Mouse (Mus musculus): ENCODE data around the gene Rell1. TPM values are rescaled to one million over a fixed set of nuclear protein-coding genes. Genes with fewer than 3 reads are reported as not detected.

The Rell1 gene
- polyA plus RNA-seq, 1 experiment from 2014 or later = 18.0 TPM

DNA sequence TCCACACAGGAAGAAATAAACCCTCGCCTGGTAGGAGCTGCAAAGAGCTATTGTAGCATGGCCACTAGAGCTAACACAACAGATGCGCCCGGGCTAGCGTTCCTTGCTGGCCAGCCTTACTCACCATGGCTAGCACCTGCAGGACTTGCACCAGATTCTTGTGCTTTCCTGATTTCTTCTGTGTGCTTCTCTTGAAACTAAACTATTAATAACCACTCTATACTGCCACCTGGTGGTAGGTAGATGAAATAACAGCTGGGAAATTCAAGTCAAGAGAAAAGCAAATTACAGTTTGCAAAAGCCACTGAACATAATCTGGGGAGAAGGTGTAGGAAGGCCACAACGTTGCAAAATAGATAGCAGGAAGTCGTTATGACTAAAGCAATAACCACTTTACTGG, 82.0 kb downstream of the Rell1 start:
- H3K4me1 ChIP-seq = 0 out of 2 replicates have a peak, but pooled peaks cover 5% of the 10 kb centered on the region
- no peaks in the 10 kb centered on the region for H3K36me3 ChIP-seq
- no peaks in the 10 kb centered on the region for H3K27me3 ChIP-seq
- 26% methylated on average over 6 of the region's 6 CpGs for WGBS
- no peak overlapping the region for H3K9ac ChIP-seq
- peak; percentile 66; the same call in 1 of the 2 replicates for ATAC-seq (ENCODE audit: low FRiP score, low read depth)
- no peak overlapping the region for H3K4me2 ChIP-seq (replicated peaks)
- H3K4me3 ChIP-seq = no peak overlapping the region
- H3K27ac ChIP-seq = no peak overlapping the region
- no peaks in the 10 kb centered on the region for H3K9me3 ChIP-seq

DNA sequence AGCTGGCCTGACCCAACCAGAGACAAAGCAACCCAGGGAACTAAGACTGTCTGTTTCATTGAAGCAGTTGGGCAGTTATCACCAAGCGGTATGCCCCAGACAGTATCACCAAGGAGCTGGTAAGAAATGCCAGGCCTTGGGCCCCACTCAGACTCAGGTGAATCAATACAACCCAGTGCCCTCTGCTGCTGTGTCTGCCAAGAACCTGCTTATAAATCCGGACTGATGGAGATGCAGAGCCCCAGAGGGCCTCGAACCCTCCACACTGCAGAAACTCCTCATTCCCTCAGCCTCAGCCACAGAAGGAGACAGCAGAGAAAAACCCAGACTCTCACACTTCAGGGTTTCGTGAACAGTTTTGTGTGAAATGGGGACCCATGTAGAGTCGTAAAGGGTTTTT, 82.4 kb downstream of the Rell1 start:
- Histone ChIP-seq H3K9ac (no peak overlapping the region), H3K4me2 (replicated peaks) (no peak overlapping the region), H3K4me1 (0 out of 2 replicates have a peak, but pooled peaks cover 5% of the 10 kb centered on the region), H3K27ac (no peak overlapping the region), H3K27me3 (no peaks in the 10 kb centered on the region), H3K36me3 (no peaks in the 10 kb centered on the region), H3K9me3 (no peaks in the 10 kb centered on the region), H3K4me3 (no peak overlapping the region)
- WGBS = 83% methylated on average over 5 of the region's 5 CpGs
- ATAC-seq (ENCODE audit: low FRiP score, low read depth) = no peak

DNA sequence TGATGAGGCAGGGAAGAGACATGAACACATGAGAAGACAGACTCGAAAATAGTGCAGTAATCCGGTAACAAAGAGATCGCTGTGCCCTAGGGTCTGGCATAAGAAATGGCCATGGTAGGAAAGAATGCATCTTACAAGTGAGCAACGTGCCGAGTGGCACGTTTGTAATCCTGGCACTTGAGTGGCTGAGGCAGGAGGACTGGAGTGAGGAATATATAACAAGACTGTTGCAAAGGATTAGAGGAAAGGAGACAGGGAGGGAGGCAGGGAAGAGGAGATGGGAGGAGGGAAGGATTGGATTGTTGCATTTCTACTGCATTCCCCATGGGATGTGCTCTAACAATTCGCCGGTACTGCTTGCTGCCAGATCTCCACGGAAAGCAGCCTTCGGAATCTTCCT, 89.7 kb downstream of the Rell1 start:
- WGBS = 76% methylated on average over 10 of the region's 10 CpGs
- ATAC-seq (ENCODE audit: low FRiP score, low read depth) = no peak

DNA sequence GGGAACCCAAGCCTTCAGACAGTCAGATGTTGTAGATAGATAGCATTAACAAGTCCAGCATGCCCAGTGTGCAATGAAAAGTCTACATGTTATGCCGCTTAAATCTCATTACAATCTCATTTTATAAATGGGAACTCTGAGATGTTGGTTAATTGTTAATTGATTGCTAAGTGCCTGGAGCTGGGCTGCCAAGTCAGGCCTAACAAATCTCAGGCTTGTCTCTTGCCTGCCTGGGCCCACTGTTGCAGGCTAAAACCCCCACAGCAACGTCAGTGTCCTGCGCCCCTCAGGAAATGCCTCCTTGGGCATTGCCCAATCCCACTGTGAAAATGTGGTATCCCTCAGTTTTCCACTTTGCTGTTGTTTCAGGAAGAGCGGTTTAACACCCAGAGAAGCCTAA, 92.6 kb downstream of the Rell1 start:
- H3K9me3 ChIP-seq = no peaks in the 10 kb centered on the region
- no peak overlapping the region for H3K27ac ChIP-seq
- 91% methylated on average over 4 of the region's 4 CpGs for WGBS
- H3K4me3 ChIP-seq = no peak overlapping the region
- no peaks in the 10 kb centered on the region for H3K36me3 ChIP-seq
- H3K4me2 ChIP-seq (replicated peaks) = no peak overlapping the region
- no peak for ATAC-seq (ENCODE audit: low FRiP score, low read depth)
- peaks cover 4% of the 10 kb centered on the region; the same call in 1 of the 2 replicates for H3K4me1 ChIP-seq
- no peaks in the 10 kb centered on the region for H3K27me3 ChIP-seq
- H3K9ac ChIP-seq = no peak overlapping the region

More for the DNA sequence above, 89.7 kb downstream of the Rell1 start:
- H3K4me1 ChIP-seq = peaks cover 4% of the 10 kb centered on the region; the same call in 1 of the 2 replicates
- H3K9me3 ChIP-seq = no peaks in the 10 kb centered on the region
- H3K27me3 ChIP-seq = no peaks in the 10 kb centered on the region
- no peak overlapping the region for H3K4me2 ChIP-seq (replicated peaks)
- H3K9ac ChIP-seq = no peak overlapping the region
- H3K4me3 ChIP-seq = no peak overlapping the region
- H3K36me3 ChIP-seq = no peaks in the 10 kb centered on the region
- H3K27ac ChIP-seq = no peak overlapping the region

DNA sequence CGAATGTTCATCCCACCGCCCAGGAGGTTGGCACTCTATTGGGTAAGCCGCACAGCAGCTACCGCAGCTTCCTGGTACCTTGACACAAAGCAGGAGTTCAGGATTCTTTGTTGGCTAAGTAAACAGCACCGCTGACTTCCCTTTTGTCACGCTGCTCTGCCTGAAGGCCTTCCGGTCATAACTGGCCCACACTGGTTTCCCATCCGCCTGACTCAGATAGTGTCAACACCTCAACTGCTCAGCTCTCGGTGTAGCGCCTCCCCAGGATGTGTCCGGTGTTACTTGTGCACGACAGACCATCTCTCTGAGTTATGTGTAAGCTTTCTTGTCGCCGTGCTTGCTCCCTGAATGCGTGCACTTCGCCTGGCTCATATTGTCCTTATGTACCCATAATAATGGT, 93.8 kb downstream of the Rell1 start:
- H3K27me3 ChIP-seq = no peaks in the 10 kb centered on the region
- no peaks in the 10 kb centered on the region for H3K9me3 ChIP-seq
- H3K36me3 ChIP-seq = no peaks in the 10 kb centered on the region
- no peak for ATAC-seq (ENCODE audit: low FRiP score, low read depth)
- H3K4me3 ChIP-seq = no peak overlapping the region
- no peak overlapping the region for H3K4me2 ChIP-seq (replicated peaks)
- no peak overlapping the region for H3K27ac ChIP-seq
- WGBS = 85% methylated on average over 16 of the region's 16 CpGs
- H3K9ac ChIP-seq = no peak overlapping the region
- H3K4me1 ChIP-seq = peaks cover 4% of the 10 kb centered on the region; the same call in 1 of the 2 replicates

DNA sequence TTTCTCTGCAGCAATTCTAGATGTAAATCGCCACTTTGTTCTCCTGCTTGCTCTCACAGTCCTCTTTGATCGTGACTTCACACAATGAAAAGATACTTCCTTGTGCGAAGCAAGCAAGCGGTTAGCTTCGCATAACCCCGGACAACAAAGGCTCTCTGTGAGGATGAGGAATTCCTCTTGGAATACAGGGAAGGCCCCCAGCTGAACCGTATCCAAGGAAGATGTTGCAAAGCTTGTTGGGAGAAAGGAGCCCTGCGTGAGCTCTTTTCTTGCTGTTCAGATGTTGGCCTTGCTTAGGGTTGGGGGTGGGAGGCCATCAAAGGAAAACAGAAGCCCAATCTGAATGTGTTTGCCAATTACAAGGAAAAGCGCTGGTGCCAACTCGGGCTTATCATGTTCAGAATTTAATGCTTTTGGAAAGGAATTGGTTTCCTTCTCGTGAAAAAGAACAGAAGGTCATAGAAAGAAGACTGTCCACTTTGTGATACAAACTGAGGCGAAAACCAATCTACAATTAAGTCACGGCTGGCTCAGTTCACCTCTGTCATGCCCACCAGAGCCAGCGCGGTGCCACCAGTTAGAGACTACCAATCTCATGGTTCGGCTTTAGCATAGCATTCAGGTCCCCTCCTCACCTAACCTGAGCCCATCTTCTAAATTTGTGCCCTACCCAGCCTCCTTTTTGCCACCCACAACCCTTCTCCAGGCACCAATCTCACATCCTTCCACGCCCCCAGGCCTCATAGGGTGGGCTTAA, 96.3 kb downstream of the Rell1 start:
- Histone ChIP-seq H3K9me3 (no peaks in the 10 kb centered on the region), H3K4me1 (peaks cover 3% of the 10 kb centered on the region), H3K4me2 (replicated peaks) (no peak overlapping the region), H3K27ac (no peak overlapping the region), H3K9ac (no peak overlapping the region), H3K27me3 (no peaks in the 10 kb centered on the region), H3K4me3 (no peak overlapping the region), H3K36me3 (no peaks in the 10 kb centered on the region)
- no peak for ATAC-seq (ENCODE audit: low FRiP score, low read depth)
- WGBS = 68% methylated on average over 17 of the region's 17 CpGs

DNA sequence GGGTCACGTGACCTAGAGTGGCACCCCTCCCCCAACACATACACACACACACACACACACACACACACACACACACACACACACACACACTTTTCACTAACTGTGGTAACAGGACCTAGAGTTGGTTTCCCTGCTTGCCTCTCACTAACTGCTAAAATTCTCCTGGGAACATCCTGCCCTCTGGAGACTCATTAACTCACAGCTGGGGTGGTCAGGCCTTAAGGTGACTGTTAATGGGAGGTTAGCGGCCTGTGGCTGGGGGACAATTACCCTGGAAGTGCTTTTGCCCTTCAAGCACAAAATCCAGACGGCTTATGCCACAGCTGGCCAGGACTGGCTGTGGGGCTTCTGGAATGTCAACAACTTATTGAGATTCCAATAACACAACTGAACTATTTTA, 101.3 kb downstream of the Rell1 start:
- no peaks in the 10 kb centered on the region for H3K9me3 ChIP-seq
- no peak overlapping the region for H3K9ac ChIP-seq
- no peak overlapping the region for H3K4me3 ChIP-seq
- ATAC-seq (ENCODE audit: low FRiP score, low read depth) = no peak
- no peaks in the 10 kb centered on the region for H3K27me3 ChIP-seq
- H3K36me3 ChIP-seq = no peaks in the 10 kb centered on the region
- 4% methylated on average over 2 of the region's 3 CpGs for WGBS
- H3K27ac ChIP-seq = no peak overlapping the region
- no peak overlapping the region for H3K4me2 ChIP-seq (replicated peaks)
- H3K4me1 ChIP-seq = peaks cover 9% of the 10 kb centered on the region

DNA sequence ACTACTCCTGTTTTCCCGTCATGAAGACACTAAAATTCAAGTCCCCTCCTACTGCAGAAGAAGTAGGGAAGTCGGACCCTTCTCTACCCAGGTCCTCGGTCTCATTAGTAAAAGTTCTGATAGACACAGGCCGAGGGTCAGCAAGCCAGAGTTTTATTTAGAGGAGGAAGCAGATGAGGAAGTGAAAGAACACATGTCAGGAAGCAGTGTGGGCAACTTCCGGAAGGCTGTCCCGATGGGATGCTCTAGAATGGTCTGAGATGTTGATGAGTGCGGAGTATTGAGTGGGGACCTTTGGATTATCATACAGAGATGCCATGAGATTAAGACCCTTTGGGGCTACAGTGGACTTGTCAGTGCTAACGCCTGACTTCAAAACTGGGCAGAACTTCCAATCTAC, 109.8 kb downstream of the Rell1 start:
- Histone ChIP-seq H3K4me1 (no peaks in the 10 kb centered on the region), H3K9ac (no peak overlapping the region)
- 90% methylated on average over 8 of the region's 8 CpGs for WGBS

More for the DNA sequence above, 109.8 kb downstream of the Rell1 start:
- H3K4me2 ChIP-seq (replicated peaks) = no peak overlapping the region
- no peak for ATAC-seq (ENCODE audit: low FRiP score, low read depth)
- no peaks in the 10 kb centered on the region for H3K9me3 ChIP-seq
- H3K27me3 ChIP-seq = no peaks in the 10 kb centered on the region
- no peaks in the 10 kb centered on the region for H3K36me3 ChIP-seq
- no peak overlapping the region for H3K27ac ChIP-seq
- H3K4me3 ChIP-seq = no peak overlapping the region

Other genes with a start within 250 kb of the Rell1 start
- 6.1 and 8.2 TPM in 2 replicates for gene 0610040J01Rik, start 156.5 kb downstream of the Rell1 start, polyA plus RNA-seq (2015; fragmentation: Nextera tagmentation; extraction: Ambion mirVana)
- gene Pgm2, start 124.1 kb upstream of the Rell1 start, polyA plus RNA-seq (2015; fragmentation: Nextera tagmentation; extraction: Ambion mirVana) = 32.4 and 32.5 TPM in 2 replicates
- 25.1 and 29.1 TPM in 2 replicates for gene Tbc1d1, start 187.4 kb upstream of the Rell1 start, polyA plus RNA-seq (2015; fragmentation: Nextera tagmentation; extraction: Ambion mirVana)